Comparison of ENCODE assay signal across 8 mouse cellular contexts in the genomic region with DNA sequence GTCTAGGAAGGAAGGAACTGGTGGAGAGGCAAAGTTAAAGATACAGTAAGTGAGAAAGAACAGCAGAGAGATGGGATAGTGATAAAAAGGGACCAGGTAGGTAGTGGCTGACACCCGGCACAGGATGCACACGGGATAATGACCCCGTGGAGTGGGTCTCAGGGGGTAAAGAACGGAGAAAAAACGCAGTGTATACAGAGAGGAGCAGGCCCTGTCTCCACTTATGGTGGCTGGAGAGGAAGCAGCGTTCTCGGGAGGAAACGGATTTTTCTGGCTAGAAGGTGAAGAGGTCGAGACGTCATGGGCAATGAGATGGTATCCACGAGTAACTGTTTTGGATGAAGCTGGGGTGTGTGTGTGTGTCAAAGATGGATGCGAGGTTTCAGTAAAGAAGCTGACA. TPM values are rescaled to one million over a fixed set of nuclear protein-coding genes. Genes with fewer than 3 reads are reported as not detected.
DNase-seq lines count a peak whose midpoint lies in the region; ATAC-seq and TF ChIP-seq lines count a peak whose summit lies in the region.

No protein-coding gene starts in this region.

- peak overlapping the region; percentile 58 for H3K4me2 ChIP-seq in liver, embryonic 14.5 days (ENCODE audit: low read depth)
- peak overlapping the region; percentile 49 for H3K4me2 ChIP-seq in stomach, embryonic 16.5 days (ENCODE audit: low read depth, low read length)

- peaks cover 15% of the 10 kb centered on the region for H3K4me1 ChIP-seq in thymus, adult 2 months (replicated peaks; ENCODE audit: control insufficient read depth, insufficient read depth, low read length)
- peaks cover 4 to 25% of the 10 kb centered on the region in 2 experiments for H3K4me1 ChIP-seq in liver, embryonic 14.5 days (replicated peaks; ENCODE audit: control insufficient read depth in 2 of 2, insufficient read depth in 2 of 2, low read length in 1 of 2)
- peaks cover 33% of the 10 kb centered on the region for H3K4me1 ChIP-seq in stomach, embryonic 16.5 days (ENCODE audit: control insufficient read depth, insufficient read depth, low read length)

- no peaks in the 10 kb centered on the region for H3K27me3 ChIP-seq in thymus, adult 2 months (ENCODE audit: control insufficient read depth, insufficient read depth, low read length)
- no peaks in the 10 kb centered on the region for H3K27me3 ChIP-seq in liver, embryonic 14.5 days (ENCODE audit: control insufficient read depth, insufficient read depth, low read length)
- H3K27me3 ChIP-seq in stomach, embryonic 16.5 days (ENCODE audit: control insufficient read depth, insufficient read depth, low read length), result no peaks in the 10 kb centered on the region

- TF ChIP-seq POLR2A in thymus, adult 2 months (IDR thresholded peaks at IDR 0.05; ENCODE audit: control insufficient read depth, extremely low read depth, insufficient read depth, low read length, poor library complexity), result no peak

- peak overlapping the region; percentile 42; the same call in 1 of the 2 replicates for H3K27ac ChIP-seq in thymus, adult 2 months (ENCODE audit: control insufficient read depth, insufficient read depth, low read length)
- H3K27ac ChIP-seq in liver, embryonic 14.5 days, result no peak overlapping the region
- H3K27ac ChIP-seq in stomach, embryonic 16.5 days (ENCODE audit: low read length), result peak overlapping the region; percentile 88

- no peak for TF ChIP-seq EP300 in liver, embryonic 14.5 days (IDR thresholded peaks at IDR 0.05; ENCODE audit: low read depth)

- 11% methylated on average over 12 of the region's 12 CpGs for WGBS in thymus, adult 2 months
- 7% methylated on average over 12 of the region's 12 CpGs for WGBS in liver, embryonic 14.5 days (ENCODE audit: insufficient replicate concordance)
- WGBS in stomach, embryonic 16.5 days, result 20% methylated on average over 12 of the region's 12 CpGs

- H3K9me3 ChIP-seq in liver, embryonic 14.5 days (ENCODE audit: control insufficient read depth, low read length), result no peaks in the 10 kb centered on the region
- H3K9me3 ChIP-seq in stomach, embryonic 16.5 days (replicated peaks; ENCODE audit: control insufficient read depth, low read length), result no peaks in the 10 kb centered on the region

- H3K4me3 ChIP-seq in thymus, adult 2 months (ENCODE audit: control insufficient read depth, insufficient read depth, low read length), result peak overlapping the region; percentile 20
- H3K4me3 ChIP-seq in liver, embryonic 14.5 days (ENCODE audit: insufficient read depth in 1 of 2, low read depth in 2 of 2, low read length in 2 of 2), result peak overlapping the region; percentile 29 to 35
- H3K4me3 ChIP-seq in stomach, embryonic 16.5 days (replicated peaks; ENCODE audit: low read length), result peak overlapping the region; percentile 28

- no peaks in the 10 kb centered on the region for H3K36me3 ChIP-seq in thymus, adult 2 months (ENCODE audit: control insufficient read depth, insufficient read depth, low read length)
- H3K36me3 ChIP-seq in liver, embryonic 14.5 days (replicated peaks; ENCODE audit: control insufficient read depth, insufficient read depth, low read depth), result no peaks in the 10 kb centered on the region
- H3K36me3 ChIP-seq in stomach, embryonic 16.5 days (ENCODE audit: control insufficient read depth, insufficient read depth, low read length), result no peaks in the 10 kb centered on the region

- no peak for TF ChIP-seq CTCF in thymus, adult 2 months (IDR thresholded peaks at IDR 0.05; ENCODE audit: borderline replicate concordance, control insufficient read depth, extremely low read depth, insufficient read depth, low read length, poor library complexity)
- TF ChIP-seq CTCF in liver, embryonic 14.5 days (IDR thresholded peaks at IDR 0.05; ENCODE audit: low read depth), result no peak

- peak overlapping the region; percentile 7; the same call in 1 of the 2 replicates for H3K9ac ChIP-seq in liver, embryonic 14.5 days (replicated peaks)
- H3K9ac ChIP-seq in stomach, embryonic 16.5 days (ENCODE audit: low read length), result peak overlapping the region; percentile 45

- no peak; the same call in 1 of the 2 replicates for ATAC-seq in liver, embryonic 14.5 days (ENCODE audit: insufficient read depth)
- no peak for ATAC-seq in stomach, embryonic 16.5 days (ENCODE audit: insufficient read depth, low FRiP score)

- DNase-seq in embryo, embryonic 9.5 days (ENCODE audit: extremely low spot score), result peak; percentile 23
- no peak for DNase-seq in embryo, embryonic 11 days
- DNase-seq in thymus, adult 2 months, result no peak
- DNase-seq in thymus, postnatal 0 days (ENCODE audit: low spot score), result no peak
- DNase-seq in liver, embryonic 14.5 days (ENCODE audit: low read depth in 3 of 3, low spot score in 3 of 3), result no peak
- DNase-seq in right cerebral cortex, postnatal 10 days (ENCODE audit: low spot score in 2 of 2), result no peak
- DNase-seq in adrenal gland, adult 18-20 months (ENCODE audit: low spot score in 2 of 2), result no peak

RNA-seq across cellular contexts. Expression of gene Agps, which starts 55.4 kb away (rescaled TPM):
- polyA plus RNA-seq in thymus, adult 2 months (2012; rRNA removed), result 9.8 and 10.2 TPM in 2 replicates
- polyA plus RNA-seq in thymus, postnatal 0 days (2015; fragmentation: Nextera tagmentation; extraction: Ambion mirVana), result 19.0 and 20.8 TPM in 2 replicates
- polyA plus RNA-seq in liver, embryonic 14.5 days (2012; rRNA removed), result 4.1 and 5.6 TPM in 2 replicates
- polyA plus RNA-seq in liver, embryonic 14.5 days (2014; fragmentation: Nextera tagmentation; extraction: Ambion mirVana), result 13.8 and 14.3 TPM in 2 replicates
- polyA plus RNA-seq in stomach, embryonic 16.5 days (2015; fragmentation: Nextera tagmentation; extraction: Ambion mirVana), result 25.6 and 28.1 TPM in 2 replicates
- 10 to 100 TPM; 28.4 to 34.1 TPM for total RNA-seq in adrenal gland, adult 18-20 months (2021)
